Mouse (Mus musculus) adipocyte (in vitro differentiated cells): Measurements from ENCODE around the gene Sept9.

ENCODE experiments used
- DNase-seq: peaks from one replicate; pipeline ENCODE4 v3.0.0-alpha.2; 2016; ENCODE audit warnings: low spot score

The Sept9 gene

DNA sequence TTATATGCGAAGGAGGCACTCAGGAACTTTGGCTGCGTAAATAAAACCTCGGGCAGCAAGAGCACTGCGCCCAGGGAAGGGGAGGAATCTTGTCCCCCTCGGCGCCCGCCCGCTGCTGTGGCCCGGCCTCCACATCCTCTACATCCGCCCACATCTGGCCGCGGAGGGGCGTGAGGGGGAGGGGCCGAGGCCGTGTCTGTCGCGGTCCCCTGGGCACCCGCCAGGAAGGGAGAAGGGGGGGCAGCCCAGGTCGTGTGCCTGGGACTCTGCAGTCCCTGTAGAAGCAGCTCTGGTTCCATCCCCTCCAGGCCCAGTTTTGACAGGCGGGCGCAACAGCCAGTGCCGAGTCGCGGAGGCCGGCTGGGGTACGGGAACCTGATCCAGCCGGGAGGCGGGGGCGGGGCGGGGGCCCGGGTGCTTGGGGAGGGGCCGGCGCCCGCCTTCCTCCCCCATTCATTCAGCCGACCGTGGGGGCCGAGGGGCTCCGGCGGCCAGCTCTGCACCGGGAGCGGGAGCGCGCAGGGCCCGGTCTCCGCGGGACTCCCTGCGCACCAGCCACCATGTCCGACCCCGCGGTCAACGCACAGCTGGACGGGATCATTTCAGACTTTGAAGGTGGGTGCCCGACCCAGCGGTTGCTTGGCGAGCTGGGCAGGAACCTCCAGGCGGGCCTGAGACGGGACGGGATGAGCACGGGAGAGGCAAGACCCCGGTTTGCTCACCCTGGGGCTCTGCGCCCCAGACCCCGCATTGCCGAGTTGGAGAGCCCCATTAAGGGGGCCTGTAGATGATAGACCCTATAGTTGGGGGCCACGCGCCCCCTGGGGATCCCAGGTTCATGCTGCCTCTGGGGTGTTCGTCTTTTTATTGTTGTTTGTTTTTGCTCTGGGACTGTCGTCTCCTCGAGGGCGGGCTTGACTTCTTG, 66.8 kb downstream of the Sept9 start:
- peak; percentile 74 for DNase-seq

GRCm38 (mm10) chr11:117266906-117267721, 67.7 kb downstream of the Sept9 start:
- DNase-seq = peak; percentile 49

- no peak for DNase-seq
Observed at GRCm38 (mm10) chr11:117267828-117268227, 68.4 kb downstream of the Sept9 start.

DNA sequence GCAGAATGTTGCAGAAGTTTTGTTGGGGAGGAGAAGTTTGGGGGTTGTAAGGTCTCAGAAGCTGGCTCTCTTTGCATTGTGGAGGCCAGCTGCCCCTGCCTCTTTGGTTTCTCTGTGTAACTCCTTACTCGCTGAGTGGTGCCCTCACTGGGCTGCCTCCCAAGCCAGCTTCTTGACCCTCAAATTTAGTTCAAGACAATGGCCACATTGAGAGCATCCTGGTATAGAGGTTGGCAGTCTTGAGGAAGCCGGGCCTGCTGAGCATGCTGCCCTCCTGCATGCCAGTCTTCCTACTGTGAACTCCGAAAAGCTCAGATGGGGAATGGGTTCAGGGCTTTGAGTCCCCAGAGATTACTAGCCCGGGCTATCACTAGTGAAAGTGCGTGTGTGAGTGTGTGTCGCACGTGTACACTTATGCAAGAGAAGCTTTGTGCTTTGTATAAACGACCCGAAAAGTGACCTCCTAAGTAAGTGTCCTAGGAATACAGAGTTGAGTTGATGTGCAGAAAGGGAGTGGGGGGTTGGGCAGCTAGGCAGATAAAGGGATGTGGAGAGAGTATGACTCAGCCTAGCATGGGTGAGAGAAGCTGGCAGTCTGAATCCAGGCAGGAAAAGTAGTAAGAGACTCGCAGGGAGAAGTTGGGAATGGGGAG, 69.0 kb downstream of the Sept9 start:
- DNase-seq = peak; percentile 58

DNA sequence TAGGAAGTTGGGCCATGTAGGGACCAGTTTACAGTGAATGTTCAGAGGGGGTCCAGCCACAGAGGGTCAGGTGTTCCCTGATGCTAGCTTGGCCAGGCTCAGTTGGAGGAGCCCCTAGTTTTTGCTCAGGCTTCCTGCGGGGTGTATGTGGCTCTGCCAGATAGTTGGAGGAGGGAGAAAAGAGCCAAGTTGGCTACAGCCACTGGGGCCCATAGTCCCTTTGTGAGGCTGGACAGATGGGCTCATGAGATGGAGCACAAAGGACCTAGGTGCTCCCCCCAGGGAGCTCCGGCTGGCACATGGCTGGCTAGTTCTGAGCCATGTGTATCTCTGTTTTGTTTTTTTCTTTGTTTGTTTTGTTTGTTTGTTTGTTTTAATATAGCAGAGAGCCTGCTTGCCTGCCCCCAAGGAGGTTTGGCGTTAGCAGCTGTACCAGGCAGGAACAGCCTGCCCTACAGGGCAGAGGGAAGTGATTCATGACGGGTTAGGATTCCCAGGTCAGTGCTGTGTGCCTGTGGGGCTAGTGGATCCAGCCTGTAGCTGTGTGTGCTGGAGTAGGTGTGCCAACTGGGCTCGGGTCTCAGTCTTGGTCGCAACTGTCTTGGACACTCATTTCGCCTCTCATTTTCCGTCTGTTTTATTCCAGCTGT, 69.7 kb downstream of the Sept9 start:
- peak; percentile 43 for DNase-seq

DNA sequence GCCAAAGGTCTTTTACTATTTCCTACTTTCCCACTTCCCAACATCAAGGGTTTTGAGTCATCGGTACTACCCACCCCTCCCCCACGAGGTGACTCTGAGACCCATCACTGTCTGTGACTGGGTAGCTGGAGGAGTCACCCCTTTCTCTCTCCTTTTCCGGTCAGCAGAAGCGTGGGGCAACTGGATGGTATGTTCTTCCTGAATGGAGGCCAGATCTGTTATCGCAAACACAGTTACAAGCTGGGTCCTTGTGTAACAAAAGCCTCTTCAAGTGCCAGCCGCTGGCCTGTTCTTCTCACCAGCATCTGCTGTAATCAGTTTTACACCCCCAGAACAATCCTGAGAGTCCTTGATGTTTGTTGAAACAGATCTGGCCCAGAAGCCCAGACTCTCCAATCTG, 70.5 kb downstream of the Sept9 start:
- no peak for DNase-seq

- no peak for DNase-seq
Observed at GRCm38 (mm10) chr11:117274973-117275372, 75.5 kb downstream of the Sept9 start.

DNA sequence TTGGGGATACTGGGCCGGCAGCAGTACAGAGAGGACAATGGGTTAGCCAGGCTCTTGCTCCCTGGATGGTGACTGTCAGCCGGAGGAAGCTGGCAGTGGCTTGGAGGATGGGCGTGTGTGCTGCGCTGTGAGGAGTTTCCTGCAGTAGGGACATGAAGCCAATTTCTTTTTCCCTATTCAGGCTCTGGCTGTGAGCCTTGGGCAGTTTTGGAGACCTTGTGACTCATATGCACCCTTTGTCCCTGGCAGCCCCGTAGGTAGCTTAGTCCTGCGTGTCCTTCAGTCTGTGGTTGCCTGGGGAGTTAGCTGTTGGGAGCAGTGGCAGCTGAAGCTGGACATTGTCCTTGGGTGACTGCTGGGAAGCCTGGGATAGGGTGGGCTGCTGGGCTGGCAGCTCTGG, 76.5 kb downstream of the Sept9 start:
- DNase-seq = peak; percentile 85

DNA sequence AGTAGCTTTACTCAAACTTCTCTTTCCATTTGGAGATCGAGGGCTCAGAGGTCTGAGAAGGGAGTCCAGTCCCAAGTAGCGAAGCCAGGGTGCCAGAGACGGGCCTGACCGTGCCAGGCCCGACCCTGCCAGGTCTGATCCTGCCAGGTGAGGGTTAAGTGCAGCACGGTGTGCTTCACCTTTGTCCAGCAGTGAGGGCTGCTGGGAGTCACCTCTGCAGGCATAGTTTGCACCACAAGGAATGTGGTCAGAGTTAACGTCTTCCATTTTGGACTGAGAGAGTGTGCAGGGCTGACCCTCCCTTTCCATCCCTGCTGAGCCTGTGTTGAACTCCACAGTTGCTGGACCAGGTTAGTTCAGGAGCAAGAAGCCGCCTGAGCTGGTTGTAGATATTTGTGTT, 77.5 kb downstream of the Sept9 start:
- DNase-seq = no peak

DNA sequence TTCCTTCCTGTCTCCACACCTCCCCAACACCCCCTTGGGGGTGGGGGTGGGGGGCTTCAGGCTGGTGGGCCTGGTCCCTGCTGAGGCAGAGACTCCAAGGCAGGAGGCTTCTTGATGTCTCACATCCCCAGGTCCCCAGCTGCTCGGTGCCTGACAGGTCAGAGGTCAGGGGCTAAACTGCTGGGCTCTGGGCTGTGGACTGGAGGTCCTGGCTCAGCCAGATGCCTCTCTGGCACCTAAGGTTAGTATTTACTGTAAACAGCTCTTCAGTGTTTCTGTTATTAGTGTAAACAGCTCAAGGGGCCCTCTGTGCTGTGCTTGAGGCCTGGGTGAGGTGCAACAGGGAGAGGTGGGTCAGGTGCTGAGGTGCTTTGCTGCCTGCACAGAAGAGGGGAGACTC, 78.7 kb downstream of the Sept9 start:
- DNase-seq = no peak

DNA sequence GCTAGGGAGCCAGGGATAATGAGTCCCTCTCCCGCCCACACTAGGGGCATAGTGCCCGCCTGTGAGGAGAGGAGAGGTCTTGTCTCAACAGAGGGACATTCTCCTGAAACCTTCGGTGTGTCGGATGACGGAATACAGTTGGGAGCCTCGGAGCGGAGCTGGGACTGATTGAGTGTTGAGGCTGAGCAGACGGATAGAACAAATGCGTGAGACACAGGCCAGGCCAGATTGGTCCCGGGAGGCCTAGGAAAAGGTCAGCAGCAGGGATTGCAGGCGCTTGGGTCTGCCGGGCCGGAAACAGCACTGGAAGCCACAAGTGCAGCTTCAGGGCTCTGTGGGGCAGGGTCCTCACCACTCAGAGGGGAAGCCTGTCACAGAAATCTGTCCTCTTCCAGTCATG, 79.1 kb downstream of the Sept9 start:
- peak; percentile 53 for DNase-seq

GRCm38 (mm10) chr11:117279993-117280392, 80.5 kb downstream of the Sept9 start:
- DNase-seq = no peak

- no peak for DNase-seq
Observed at GRCm38 (mm10) chr11:117283048-117283888, 83.8 kb downstream of the Sept9 start.

DNA sequence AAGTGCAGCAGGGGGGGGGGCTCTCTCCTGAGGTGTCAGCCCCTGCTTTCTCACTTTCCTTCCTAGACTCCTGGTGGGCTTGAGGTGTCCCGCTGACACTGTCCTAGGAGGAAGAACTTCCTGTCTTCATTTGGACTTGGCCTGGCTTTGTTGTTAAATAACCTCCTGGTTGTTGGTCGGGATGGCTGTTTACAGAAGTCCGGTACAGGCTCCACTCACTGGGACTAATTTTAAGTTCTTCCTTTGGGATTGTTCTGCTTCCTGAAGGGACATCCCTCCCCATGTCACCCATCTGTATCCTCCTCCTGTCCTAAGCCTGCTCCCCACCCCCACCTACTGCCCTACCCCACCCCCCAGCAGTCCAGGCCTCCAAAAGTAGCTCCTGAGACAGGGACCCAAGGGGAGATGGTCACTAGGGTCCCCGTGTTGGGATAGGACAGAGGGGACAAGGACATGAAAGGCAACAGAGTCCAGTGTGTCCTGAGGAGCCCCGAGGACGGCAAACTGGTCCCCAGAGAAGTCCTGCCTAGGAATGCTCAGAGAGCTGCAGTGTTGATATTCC, 84.5 kb downstream of the Sept9 start:
- no peak for DNase-seq

GRCm38 (mm10) chr11:117284721-117285605, 85.5 kb downstream of the Sept9 start:
- DNase-seq = peak; percentile 80

GRCm38 (mm10) chr11:117285606-117285931, 86.1 kb downstream of the Sept9 start:
- DNase-seq = no peak

DNA sequence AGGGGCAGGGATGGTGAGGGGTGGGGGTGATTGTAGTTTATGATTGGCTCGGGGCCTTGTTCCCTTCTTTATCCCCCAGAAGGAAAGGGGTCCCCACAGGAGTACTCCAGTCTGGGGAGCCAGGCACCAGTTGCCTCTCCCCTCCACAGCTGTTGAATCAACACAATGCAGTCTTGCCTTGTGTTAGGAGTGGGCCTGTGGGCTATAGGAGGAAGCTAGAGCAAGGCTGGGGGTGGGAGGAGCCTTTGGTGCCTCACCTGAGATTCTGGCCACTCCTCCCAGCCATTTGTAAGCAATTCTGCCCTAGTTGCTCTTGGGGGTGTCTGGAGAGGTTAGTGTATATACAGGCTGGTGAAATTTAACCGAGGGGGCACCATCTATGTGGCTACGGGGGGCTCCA, 88.3 kb downstream of the Sept9 start:
- no peak for DNase-seq

DNA sequence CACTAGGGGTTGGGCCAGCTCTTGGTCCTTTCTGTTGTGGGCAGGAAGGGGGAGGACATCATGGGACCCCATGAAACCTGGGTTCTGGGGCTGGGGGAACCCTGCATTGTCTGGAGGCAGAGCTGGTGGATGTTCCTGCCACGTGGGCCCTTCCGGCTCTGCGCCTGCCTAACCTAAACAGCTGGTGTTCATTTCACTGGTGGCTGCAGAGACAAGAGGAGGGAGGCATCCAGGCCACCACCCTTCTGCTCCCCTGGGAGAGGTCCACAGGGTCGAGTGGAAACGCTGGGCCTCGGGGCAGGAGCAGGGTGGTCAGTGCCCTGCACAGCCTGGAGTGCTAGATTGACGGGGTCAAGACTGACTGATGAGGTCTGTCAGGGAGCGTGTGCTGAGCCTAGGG, 89.3 kb downstream of the Sept9 start:
- no peak for DNase-seq

GRCm38 (mm10) chr11:117291271-117292059, 92.0 kb downstream of the Sept9 start:
- no peak for DNase-seq
